Mouse (Mus musculus) hindbrain, embryonic 12.5 days (tissue): Measurements from ENCODE around the gene Rbm20. TPM values are rescaled to one million over a fixed set of nuclear protein-coding genes. Genes with fewer than 3 reads are reported as not detected.

Source experiments
- ATAC-seq: fragments of 200-750 bp; cut with Nextera tagmentation; 2 replicates; pipeline ENCODE4 v1.8.0; 2017; ENCODE audit warnings: moderate TSS enrichment; ENCODE audit not compliant: low FRiP score
- H3K27ac ChIP-seq: fragments of 300-500 bp; sonication (generic); 2 replicates; pipeline ENCODE4 v1.5.1; 2016; ENCODE audit warnings: mild to moderate bottlenecking
- H3K27me3 ChIP-seq: fragments of 300-500 bp; sonication (generic); 2 replicates; pipeline ENCODE4 v1.6.1; 2016; ENCODE audit warnings: mild to moderate bottlenecking
- H3K36me3 ChIP-seq: fragments of 300-500 bp; sonication (generic); 2 replicates; pipeline ENCODE4 v1.6.1; 2016; ENCODE audit warnings: mild to moderate bottlenecking
- H3K4me1 ChIP-seq: fragments of 300-500 bp; sonication (generic); 2 replicates; pipeline ENCODE4 v1.6.1; 2016
- H3K4me2 ChIP-seq: fragments of 300-500 bp; sonication (generic); replicated peaks from 2 replicates; pipeline ENCODE4 v1.6.1; 2016; ENCODE audit warnings: mild to moderate bottlenecking
- H3K4me3 ChIP-seq: fragments of 300-500 bp; sonication (generic); 2 replicates; pipeline ENCODE4 v1.5.1; 2016; ENCODE audit warnings: mild to moderate bottlenecking
- H3K9ac ChIP-seq: fragments of 300-500 bp; sonication (generic); 2 replicates; pipeline ENCODE4 v1.6.1; 2016; ENCODE audit warnings: mild to moderate bottlenecking, moderate library complexity
- H3K9me3 ChIP-seq: fragments of 300-500 bp; sonication (generic); replicated peaks from 2 replicates; pipeline ENCODE4 v1.6.1; 2016; ENCODE audit warnings: mild to moderate bottlenecking
- WGBS: fragments of 180-500 bp; shearing (Covaris S2); methylation state at CpG from one replicate; pipeline ENCODE4 v1.1.7; 2016; 5-methylcytosine and 5-hydroxymethylcytosine counted together
- polyA plus RNA-seq: library from polyadenylated mRNA; unstranded; fragments of >200 nt; fragmentation: Nextera tagmentation; extraction: Ambion mirVana; gene quantifications from 2 replicates; pipeline ENCODE4 v1.2.1, GENCODE M21; 2016

Rbm20 gene
- polyA plus RNA-seq, 1 experiment from 2014 or later: 1.5 TPM

DNA sequence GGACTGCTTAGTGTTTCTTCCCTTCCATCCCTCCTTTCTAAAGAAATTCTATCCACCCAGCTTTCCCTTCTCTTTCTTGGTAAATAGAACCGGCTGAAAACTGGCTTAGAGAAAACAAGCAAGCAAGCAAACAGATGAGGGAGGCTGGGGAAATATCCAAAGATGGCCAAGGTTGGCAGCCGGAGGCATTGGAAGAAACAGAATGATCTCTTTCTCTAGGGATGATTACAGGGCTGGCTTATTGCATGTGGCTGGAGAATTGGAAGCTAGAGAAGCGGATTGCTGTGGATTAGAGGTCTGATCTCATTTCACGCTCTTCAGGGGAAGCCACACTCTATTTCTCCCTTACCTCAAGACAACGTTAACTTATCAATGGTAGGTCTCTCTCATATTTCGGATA is 198.1 kb downstream of the Rbm20 start:
- Histone ChIP-seq H3K4me3 (no peak overlapping the region), H3K9ac (no peak overlapping the region), H3K27ac (no peak overlapping the region), H3K4me1 (no peaks in the 10 kb centered on the region), H3K4me2 (no peak overlapping the region), H3K36me3 (no peaks in the 10 kb centered on the region), H3K9me3 (no peaks in the 10 kb centered on the region), H3K27me3 (no peaks in the 10 kb centered on the region)
- ATAC-seq: no peak
- 79% methylated on average over 6 of the region's 6 CpGs for WGBS

DNA sequence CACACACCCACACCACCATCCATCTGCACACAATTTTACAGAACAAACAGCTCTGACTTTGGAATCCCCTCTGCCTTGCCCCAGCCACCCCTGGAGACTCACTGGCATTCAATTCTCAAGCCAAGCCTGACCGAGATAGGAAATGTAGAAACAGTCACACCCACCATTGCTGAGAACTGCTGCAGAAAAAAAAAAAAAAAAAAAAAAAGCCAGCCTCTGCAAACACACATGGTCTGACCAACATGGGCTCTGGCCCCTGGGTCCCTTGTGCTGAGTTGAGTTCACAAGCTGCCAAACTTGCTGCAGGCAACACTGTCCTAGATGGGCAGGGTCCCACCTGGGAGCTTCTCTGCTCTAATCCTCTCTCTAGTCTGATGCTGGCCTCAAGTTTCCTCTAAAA is 200.7 kb downstream of the Rbm20 start:
- Histone ChIP-seq H3K36me3 (no peaks in the 10 kb centered on the region), H3K4me2 (no peak overlapping the region), H3K27me3 (no peaks in the 10 kb centered on the region), H3K9me3 (no peaks in the 10 kb centered on the region), H3K9ac (no peak overlapping the region), H3K4me3 (no peak overlapping the region), H3K27ac (no peak overlapping the region), H3K4me1 (no peaks in the 10 kb centered on the region)
- ATAC-seq: no peak
- WGBS: 52% methylated on average over 1 of the region's 1 CpGs

DNA sequence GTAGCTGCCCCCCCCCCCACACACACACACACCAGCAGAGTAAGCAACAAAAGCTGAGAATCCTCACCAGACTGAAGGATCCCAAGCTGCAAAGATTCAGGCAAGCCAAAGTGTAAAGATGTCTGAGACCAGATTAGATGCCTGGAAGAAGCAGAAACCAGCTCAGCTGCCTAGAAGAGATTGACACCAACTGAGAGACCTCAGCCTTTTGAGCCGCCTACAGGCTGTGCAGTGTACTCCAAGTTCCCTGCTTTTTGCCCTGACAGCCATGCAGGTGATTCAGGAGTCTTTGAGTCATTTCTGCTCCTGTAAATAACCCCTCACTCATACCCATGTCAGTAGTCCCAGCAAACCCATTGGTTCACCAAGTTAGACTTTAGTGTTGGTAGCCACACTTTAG is 203.4 kb downstream of the Rbm20 start:
- Histone ChIP-seq H3K9ac (no peak overlapping the region), H3K4me2 (no peak overlapping the region), H3K9me3 (no peaks in the 10 kb centered on the region), H3K27me3 (no peaks in the 10 kb centered on the region), H3K36me3 (no peaks in the 10 kb centered on the region), H3K4me3 (no peak overlapping the region), H3K4me1 (no peaks in the 10 kb centered on the region), H3K27ac (no peak overlapping the region)
- ATAC-seq: no peak
- 79% methylated on average over 1 of the region's 1 CpGs for WGBS

DNA sequence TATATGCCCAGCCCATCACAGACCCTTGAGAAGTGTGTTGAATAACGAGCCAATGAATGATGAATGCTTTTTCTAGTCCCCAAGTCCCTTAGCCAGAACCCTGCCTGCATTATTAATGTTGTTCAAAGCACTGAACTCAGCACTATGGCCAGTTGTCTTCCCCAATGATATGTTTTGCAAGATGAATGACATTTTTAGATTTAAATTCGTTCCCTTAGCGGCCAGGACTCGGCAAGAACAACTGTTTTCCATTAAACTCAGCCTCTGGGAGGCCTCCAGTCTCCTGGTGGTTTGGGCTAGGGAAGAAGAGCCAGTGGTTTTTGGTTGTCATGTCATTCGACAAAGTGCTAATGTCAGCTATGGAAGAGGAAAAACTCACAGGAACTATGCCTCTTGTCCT is 204.7 kb downstream of the Rbm20 start:
- no peaks in the 10 kb centered on the region for H3K4me1 ChIP-seq
- no peaks in the 10 kb centered on the region for H3K9me3 ChIP-seq
- no peak overlapping the region for H3K4me3 ChIP-seq
- no peak overlapping the region for H3K27ac ChIP-seq
- no peak for ATAC-seq
- H3K9ac ChIP-seq: no peak overlapping the region
- no peak overlapping the region for H3K4me2 ChIP-seq
- H3K36me3 ChIP-seq: no peaks in the 10 kb centered on the region
- H3K27me3 ChIP-seq: no peaks in the 10 kb centered on the region
- 49% methylated on average over 5 of the region's 5 CpGs for WGBS

DNA sequence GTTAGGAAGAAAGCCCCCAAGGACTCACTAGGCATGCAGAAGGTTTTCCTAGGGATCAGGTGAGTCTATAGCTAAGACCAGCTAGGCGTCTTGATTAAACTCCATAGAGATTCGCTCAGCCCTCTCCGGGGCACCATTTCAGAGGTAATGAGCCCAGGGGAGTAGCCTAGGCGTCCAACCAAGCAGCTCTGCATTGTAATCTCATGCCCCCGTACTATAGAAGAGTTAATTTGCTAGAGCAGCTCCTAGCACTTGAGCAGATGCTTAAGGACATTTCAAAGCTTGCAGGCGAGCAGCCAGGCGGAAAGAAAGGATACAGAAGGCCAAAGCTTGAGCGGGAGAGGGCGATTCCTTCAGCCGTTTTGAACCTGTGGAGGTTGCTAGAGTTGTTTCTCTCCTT is 208.3 kb downstream of the Rbm20 start:
- H3K4me2 ChIP-seq: no peak overlapping the region
- H3K9me3 ChIP-seq: no peaks in the 10 kb centered on the region
- no peak overlapping the region for H3K4me3 ChIP-seq
- ATAC-seq: no peak
- H3K27ac ChIP-seq: no peak overlapping the region
- no peaks in the 10 kb centered on the region for H3K36me3 ChIP-seq
- WGBS: 51% methylated on average over 10 of the region's 10 CpGs
- H3K27me3 ChIP-seq: no peaks in the 10 kb centered on the region
- H3K4me1 ChIP-seq: no peaks in the 10 kb centered on the region
- no peak overlapping the region for H3K9ac ChIP-seq

DNA sequence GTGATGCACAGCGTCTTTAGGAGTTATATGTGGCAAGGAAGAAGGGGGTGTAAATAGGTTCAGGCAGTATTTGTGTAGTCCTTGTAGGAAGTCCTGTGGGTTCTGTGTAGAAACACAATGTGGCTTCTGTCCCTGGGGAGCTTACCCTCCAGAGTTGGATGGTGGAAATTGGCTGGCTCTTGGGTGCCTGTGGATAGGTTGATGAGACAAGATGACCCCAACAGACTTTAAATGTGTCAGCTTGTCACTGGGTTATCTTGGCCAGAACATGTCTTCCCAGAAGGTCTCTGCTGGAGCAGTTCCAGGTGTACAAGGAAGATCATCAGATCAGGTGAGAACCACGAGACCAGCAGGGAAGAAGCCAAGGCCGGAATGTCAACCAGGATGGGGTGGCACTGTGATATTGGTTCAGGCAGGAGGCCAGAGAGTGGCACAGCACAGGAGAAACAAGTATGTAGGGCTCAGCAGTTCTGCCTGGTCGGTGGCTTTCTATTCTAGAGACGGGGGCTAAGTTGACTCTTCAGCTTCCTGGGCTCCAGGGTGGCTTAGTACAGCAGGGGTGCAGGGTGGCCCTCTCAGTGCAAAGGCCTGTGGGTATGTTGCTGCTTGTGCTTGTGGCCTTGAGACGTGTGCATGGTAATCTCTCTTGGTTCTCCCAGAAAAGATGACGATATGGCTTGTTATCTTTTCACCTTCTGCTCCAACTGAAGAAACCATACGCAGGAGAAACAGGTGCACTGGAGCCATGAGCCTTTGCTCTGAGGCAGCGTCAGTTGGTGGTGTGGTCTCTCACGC is 209.7 kb downstream of the Rbm20 start:
- Histone ChIP-seq H3K4me1 (0 out of 2 replicates have a peak, but pooled peaks cover 4% of the 10 kb centered on the region), H3K4me3 (no peak overlapping the region), H3K9ac (no peak overlapping the region), H3K27me3 (no peaks in the 10 kb centered on the region), H3K36me3 (no peaks in the 10 kb centered on the region), H3K9me3 (no peaks in the 10 kb centered on the region), H3K27ac (no peak overlapping the region), H3K4me2 (no peak overlapping the region)
- WGBS: 94% methylated on average over 10 of the region's 10 CpGs
- no peak for ATAC-seq

DNA sequence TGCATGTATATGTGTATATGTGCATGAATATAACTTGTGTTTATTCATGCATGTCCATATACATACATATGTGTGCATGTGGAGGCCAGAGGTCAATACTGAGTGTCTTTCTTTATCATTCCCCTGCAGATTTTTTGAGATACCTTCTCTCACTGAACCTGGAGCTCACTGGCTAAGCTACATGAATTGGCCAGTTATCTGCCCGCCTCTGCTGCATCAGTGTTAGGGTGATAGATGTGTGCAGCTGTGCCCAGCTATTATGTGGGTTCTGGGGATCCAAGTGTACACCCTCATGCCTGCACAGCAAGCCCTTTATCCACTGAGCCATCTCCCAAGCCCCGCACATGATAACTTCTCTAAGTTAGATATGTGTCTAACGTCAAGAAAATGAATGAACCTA is 210.7 kb downstream of the Rbm20 start:
- 89% methylated on average over 3 of the region's 3 CpGs for WGBS
- H3K4me2 ChIP-seq: no peak overlapping the region
- H3K4me3 ChIP-seq: no peak overlapping the region
- no peak overlapping the region for H3K27ac ChIP-seq
- no peak for ATAC-seq
- H3K9ac ChIP-seq: no peak overlapping the region
- 0 out of 2 replicates have a peak, but pooled peaks cover 4% of the 10 kb centered on the region for H3K4me1 ChIP-seq
- H3K36me3 ChIP-seq: no peaks in the 10 kb centered on the region
- no peaks in the 10 kb centered on the region for H3K9me3 ChIP-seq
- H3K27me3 ChIP-seq: no peaks in the 10 kb centered on the region

DNA sequence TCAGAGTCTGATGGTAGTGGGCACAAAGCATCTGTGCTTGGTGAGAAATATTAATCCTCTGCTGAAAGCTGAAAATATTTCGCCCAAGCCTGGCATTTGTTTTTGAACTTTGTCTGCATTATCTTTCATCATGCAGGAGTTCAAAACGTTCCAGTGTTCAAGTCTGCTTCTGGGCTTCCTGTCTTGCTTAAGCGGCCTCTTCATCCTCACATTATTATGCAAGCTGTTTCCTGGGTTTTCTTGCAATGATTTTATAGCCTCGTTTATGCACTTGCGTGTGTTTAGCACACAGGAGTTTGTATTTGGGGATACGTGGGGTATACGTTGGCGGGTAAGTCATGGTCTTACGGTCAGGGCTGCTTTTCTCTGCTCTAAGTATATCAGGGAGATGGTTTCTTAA is 211.2 kb downstream of the Rbm20 start:
- Histone ChIP-seq H3K27ac (no peak overlapping the region), H3K4me1 (0 out of 2 replicates have a peak, but pooled peaks cover 4% of the 10 kb centered on the region), H3K9me3 (no peaks in the 10 kb centered on the region), H3K27me3 (no peaks in the 10 kb centered on the region), H3K4me3 (no peak overlapping the region), H3K36me3 (no peaks in the 10 kb centered on the region), H3K4me2 (no peak overlapping the region), H3K9ac (no peak overlapping the region)
- 85% methylated on average over 9 of the region's 9 CpGs for WGBS
- no peak for ATAC-seq

DNA sequence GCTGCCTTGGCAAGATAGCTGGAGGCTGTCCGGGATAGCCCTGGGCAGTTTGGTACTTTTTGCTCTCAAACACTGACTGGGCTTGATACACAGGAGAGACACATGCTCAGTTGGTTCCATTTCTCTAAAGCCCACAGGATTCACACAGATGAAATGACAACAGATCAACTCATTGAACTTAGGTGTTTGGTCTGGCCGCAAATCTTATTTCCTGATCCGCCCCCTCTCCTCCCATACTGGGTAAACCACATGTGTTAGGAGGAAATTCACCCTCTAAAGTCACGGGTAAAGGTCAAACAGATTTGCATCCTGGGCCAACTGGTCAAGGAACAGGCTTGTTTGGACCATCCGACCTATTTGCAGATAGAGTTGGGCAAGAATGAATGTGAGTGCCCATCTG is 212.4 kb downstream of the Rbm20 start:
- WGBS: 79% methylated on average over 5 of the region's 5 CpGs
- Histone ChIP-seq H3K9ac (no peak overlapping the region), H3K4me2 (no peak overlapping the region), H3K4me3 (no peak overlapping the region), H3K4me1 (0 out of 2 replicates have a peak, but pooled peaks cover 5% of the 10 kb centered on the region), H3K9me3 (no peaks in the 10 kb centered on the region), H3K27ac (no peak overlapping the region), H3K36me3 (no peaks in the 10 kb centered on the region), H3K27me3 (no peaks in the 10 kb centered on the region)
- ATAC-seq: no peak

DNA sequence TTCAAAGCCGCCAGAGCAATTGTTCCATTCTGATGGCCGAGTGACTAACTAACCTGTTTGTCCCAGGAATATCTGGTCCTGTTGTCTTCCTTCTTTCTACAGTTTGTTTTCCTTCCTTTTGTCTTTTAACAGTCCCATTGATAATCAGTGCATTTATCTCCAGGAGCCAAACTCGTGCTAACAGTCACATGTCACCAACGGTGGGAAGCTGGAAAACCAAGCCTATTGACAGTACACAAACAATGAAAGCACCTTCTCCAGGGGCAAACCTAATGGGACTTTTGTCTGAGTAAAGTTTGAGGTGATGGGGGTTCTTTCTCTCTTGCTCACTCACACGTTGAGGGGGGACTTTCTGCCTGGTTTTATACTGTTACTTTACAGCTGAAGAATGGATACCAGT is 213.2 kb downstream of the Rbm20 start:
- WGBS: 50% methylated on average over 5 of the region's 5 CpGs
- H3K4me2 ChIP-seq: no peak overlapping the region
- H3K9me3 ChIP-seq: no peaks in the 10 kb centered on the region
- H3K36me3 ChIP-seq: no peaks in the 10 kb centered on the region
- no peak overlapping the region for H3K9ac ChIP-seq
- H3K27ac ChIP-seq: no peak overlapping the region
- no peak overlapping the region for H3K4me3 ChIP-seq
- H3K27me3 ChIP-seq: no peaks in the 10 kb centered on the region
- ATAC-seq: no peak
- 0 out of 2 replicates have a peak, but pooled peaks cover 5% of the 10 kb centered on the region for H3K4me1 ChIP-seq

DNA sequence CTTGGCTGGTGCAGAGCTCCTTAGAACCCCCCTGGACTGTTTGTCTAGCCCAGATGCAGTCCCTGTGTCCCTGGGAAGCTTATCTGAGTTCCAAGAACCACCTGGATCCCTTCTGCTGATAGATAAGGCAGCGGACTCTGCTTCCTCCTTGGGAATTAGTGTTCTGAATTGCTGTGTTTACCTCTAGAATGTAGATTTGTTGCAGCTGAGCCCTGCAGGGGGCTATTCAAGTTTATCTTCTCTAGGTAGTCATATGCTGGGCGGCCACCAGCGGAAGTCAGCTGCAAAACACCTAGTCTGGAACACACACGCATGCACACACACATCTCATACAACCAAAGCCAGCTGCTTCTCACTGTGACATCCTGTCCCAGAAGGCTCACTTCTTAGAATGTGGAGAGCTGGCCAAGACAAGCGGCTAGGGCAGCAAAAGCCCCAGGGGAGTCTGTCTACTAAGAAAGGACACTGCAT is 213.7 kb downstream of the Rbm20 start:
- no peaks in the 10 kb centered on the region for H3K36me3 ChIP-seq
- 69% methylated on average over 5 of the region's 5 CpGs for WGBS
- no peaks in the 10 kb centered on the region for H3K27me3 ChIP-seq
- H3K4me2 ChIP-seq: no peak overlapping the region
- no peak overlapping the region for H3K4me3 ChIP-seq
- no peaks in the 10 kb centered on the region for H3K9me3 ChIP-seq
- 0 out of 2 replicates have a peak, but pooled peaks cover 5% of the 10 kb centered on the region for H3K4me1 ChIP-seq
- H3K27ac ChIP-seq: no peak overlapping the region
- no peak overlapping the region for H3K9ac ChIP-seq
- no peak for ATAC-seq

DNA sequence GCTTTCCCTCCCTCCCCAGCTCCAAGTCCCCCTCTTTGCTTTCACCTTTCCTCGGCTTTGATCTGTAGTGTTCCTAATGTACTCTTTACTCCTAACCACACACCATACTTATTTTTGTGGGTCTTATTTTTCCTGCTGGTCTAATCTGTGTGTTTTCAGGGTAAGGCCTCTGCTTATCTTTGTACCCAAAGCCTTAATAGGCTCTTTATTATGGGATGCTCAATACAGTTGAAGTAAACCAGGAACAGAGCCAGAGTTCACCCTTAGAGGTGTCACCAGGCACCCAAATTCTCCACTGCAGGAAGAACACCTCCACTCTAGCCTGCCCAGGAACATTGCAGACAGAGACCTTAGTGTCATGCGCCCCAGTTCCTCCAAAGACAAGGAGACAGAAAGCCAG is 214.5 kb downstream of the Rbm20 start:
- H3K36me3 ChIP-seq: no peaks in the 10 kb centered on the region
- no peaks in the 10 kb centered on the region for H3K9me3 ChIP-seq

DNA sequence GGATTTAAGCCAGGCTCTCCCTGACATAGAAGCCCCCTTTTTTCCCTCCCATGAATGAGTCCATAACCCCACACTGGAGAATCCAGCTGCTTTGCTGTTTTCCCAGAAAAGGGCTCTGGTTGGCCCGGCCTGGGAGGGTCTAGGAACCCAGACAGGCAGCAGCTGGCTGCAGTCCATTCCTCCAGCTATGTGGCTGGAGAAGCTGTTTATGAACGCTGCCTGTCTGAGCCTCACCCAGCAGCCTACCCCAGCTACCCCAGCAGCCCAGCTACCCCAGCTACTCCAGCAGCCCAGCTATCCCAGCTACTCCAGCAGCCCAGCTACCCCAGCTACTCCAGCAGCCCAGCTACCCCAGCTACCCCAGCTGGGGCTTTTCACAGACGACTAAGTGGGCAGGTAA is 215.0 kb downstream of the Rbm20 start, which contains the start of gene Pdcd4:
Pdcd4 (plus strand) TSS at position 171 of the 400 bp plus-strand sequence.
- 0 out of 2 replicates have a peak, but pooled peaks cover 5% of the 10 kb centered on the region for H3K4me1 ChIP-seq

More for the DNA sequence above, 214.5 kb downstream of the Rbm20 start:
- Histone ChIP-seq H3K27me3 (no peaks in the 10 kb centered on the region), H3K4me1 (0 out of 2 replicates have a peak, but pooled peaks cover 5% of the 10 kb centered on the region), H3K9ac (no peak overlapping the region), H3K4me3 (no peak overlapping the region), H3K4me2 (no peak overlapping the region), H3K27ac (no peak overlapping the region)
- no peak for ATAC-seq
- WGBS: 83% methylated on average over 2 of the region's 2 CpGs

More for the DNA sequence above, 215.0 kb downstream of the Rbm20 start, which contains the start of gene Pdcd4:
- H3K9ac ChIP-seq: no peak within 1 kb of the TSS
- WGBS: 33% methylated on average over 3 of the region's 3 CpGs
- no peak within 1 kb of the TSS for H3K4me2 ChIP-seq
- no peaks in the 10 kb centered on the region for H3K36me3 ChIP-seq
- H3K4me3 ChIP-seq: no peak within 1 kb of the TSS
- H3K27me3 ChIP-seq: no peaks in the 10 kb centered on the region
- 0 out of 2 replicates have a peak within 1 kb of the TSS, but pooled peaks have one; percentile 17 for H3K27ac ChIP-seq
- H3K9me3 ChIP-seq: no peaks in the 10 kb centered on the region
- no peak for ATAC-seq
